Mouse (Mus musculus) heart, postnatal 0 days (tissue): ENCODE results near the gene Zcchc17.

ENCODE experiments used
- CTCF ChIP-seq: IDR thresholded peaks from 2 replicates; pipeline ENCODE4 v1.5.1; 2016; ENCODE audit warnings: antibody characterized with exemption, control low read depth, low read depth
- EP300 ChIP-seq: IDR thresholded peaks from 2 replicates; pipeline ENCODE4 v1.6.1; 2016; ENCODE audit warnings: antibody characterized with exemption, low read depth

- TF ChIP-seq CTCF (no peak), EP300 (no peak; the same call in 1 of the 2 replicates)
Measured at GRCm38 (mm10) chr4:130359486-130360237, at the start of gene Zcchc17, which contains the start of gene Snrnp40.
